8 mouse cellular contexts compared by ENCODE assay signal in genomic region chrX:73659575-73660283, GRCm38 (mm10). TPM values are rescaled to one million over a fixed set of nuclear protein-coding genes. Genes with fewer than 3 reads are reported as not detected.
A peak's percentile ranks its signal among the peaks of the same experiment; 100 is the strongest.
DNase-seq lines count a peak whose midpoint lies in the region; ATAC-seq lines count a peak whose summit lies in the region.

Gene Pnck, minus strand, starts transcription at chrX:73660117.

- H3K4me1 ChIP-seq in heart, embryonic 15.5 days (replicated peaks), result 0 out of 2 replicates have a peak, but pooled peaks cover 4% of the 10 kb centered on the region
- peaks cover 19% of the 10 kb centered on the region for H3K4me1 ChIP-seq in neural tube, embryonic 15.5 days

- H3K36me3 ChIP-seq in heart, embryonic 15.5 days, result no peaks in the 10 kb centered on the region
- no peaks in the 10 kb centered on the region for H3K36me3 ChIP-seq in neural tube, embryonic 15.5 days

- 16% methylated on average over 31 of the region's 57 CpGs for WGBS in heart, embryonic 15.5 days
- WGBS in neural tube, embryonic 15.5 days, result 22% methylated on average over 37 of the region's 57 CpGs

- DNase-seq in frontal cortex, adult 2 months (ENCODE audit: extremely low spot score in 1 of 2, low spot score in 1 of 2), result peak in 1 of 2 experiments; percentile 26
- DNase-seq in frontal cortex, postnatal 10 days (ENCODE audit: low spot score in 2 of 2), result no peak
- peak; percentile 30 for DNase-seq in right cerebral cortex, postnatal 14 days
- DNase-seq in right cerebral cortex, postnatal 36 days (ENCODE audit: low spot score in 2 of 2), result no peak
- DNase-seq in left cerebral cortex, postnatal 4 days, result peak; percentile 37

- intact Hi-C loops in left cerebral cortex, postnatal 4 days (cut with DNase I), result loop anchor here (5.0 kb wide), 1 partner anchor 87 kb away; no protein-coding TSS in a partner anchor

- no peaks in the 10 kb centered on the region for H3K9me3 ChIP-seq in heart, embryonic 15.5 days (replicated peaks)
- H3K9me3 ChIP-seq in neural tube, embryonic 15.5 days (replicated peaks), result no peaks in the 10 kb centered on the region

- peak within 1 kb of the TSS; percentile 86 for H3K4me2 ChIP-seq in heart, embryonic 15.5 days
- peak within 1 kb of the TSS; percentile 58 for H3K4me2 ChIP-seq in neural tube, embryonic 15.5 days

- H3K4me3 ChIP-seq in heart, embryonic 15.5 days, result peak within 1 kb of the TSS; percentile 52
- H3K4me3 ChIP-seq in neural tube, embryonic 15.5 days (replicated peaks), result peak within 1 kb of the TSS; percentile 49

- H3K9ac ChIP-seq in heart, embryonic 15.5 days, result peak within 1 kb of the TSS; percentile 56
- peak within 1 kb of the TSS; percentile 49 for H3K9ac ChIP-seq in neural tube, embryonic 15.5 days (replicated peaks)

- H3K27me3 ChIP-seq in heart, embryonic 15.5 days, result 0 out of 2 replicates have a peak, but pooled peaks cover 3% of the 10 kb centered on the region
- H3K27me3 ChIP-seq in neural tube, embryonic 15.5 days (replicated peaks), result no peaks in the 10 kb centered on the region

- 0 out of 2 replicates have a peak, but pooled peaks have one; percentile 44 for ATAC-seq in heart, embryonic 15.5 days (replicated peaks; ENCODE audit: insufficient number of reproducible peaks, insufficient read depth, low FRiP score, low read depth)
- peak; percentile 84 for ATAC-seq in neural tube, embryonic 15.5 days (ENCODE audit: low FRiP score)
- no peak for ATAC-seq in frontal cortex, adult (ENCODE audit: low TSS enrichment)

- no peak within 1 kb of the TSS for H3K27ac ChIP-seq in heart, embryonic 15.5 days
- peak within 1 kb of the TSS; percentile 71 for H3K27ac ChIP-seq in neural tube, embryonic 15.5 days (replicated peaks)

RNA-seq across cellular contexts. Expression of gene Pnck, which starts in this region (rescaled TPM):
- polyA plus RNA-seq in frontal cortex, adult 2 months (2012; rRNA removed), result 94.2 and 126 TPM in 2 replicates
- 8.8 and 13.7 TPM in 2 replicates for polyA plus RNA-seq in heart, embryonic 15.5 days (2015; fragmentation: Nextera tagmentation; extraction: Ambion mirVana)
- total RNA-seq in left cerebral cortex, postnatal 4 days (2021), result 100 to 1,000 TPM; 105 to 140 TPM
- polyA plus RNA-seq in neural tube, embryonic 15.5 days (2015; fragmentation: Nextera tagmentation; extraction: Ambion mirVana), result 156 and 187 TPM in 2 replicates

Comparison
In these comparisons a context has a peak if more than half of its experiments do, and no peak if none do; other contexts are left out.
1. DNase-seq: peak in right cerebral cortex, postnatal 14 days (single experiment) and left cerebral cortex, postnatal 4 days (single experiment); none in frontal cortex, postnatal 10 days (0 of 2) and right cerebral cortex, postnatal 36 days (0 of 2).